Mouse (Mus musculus): ENCODE data around the gene Mpp1.

The Mpp1 gene

DNA sequence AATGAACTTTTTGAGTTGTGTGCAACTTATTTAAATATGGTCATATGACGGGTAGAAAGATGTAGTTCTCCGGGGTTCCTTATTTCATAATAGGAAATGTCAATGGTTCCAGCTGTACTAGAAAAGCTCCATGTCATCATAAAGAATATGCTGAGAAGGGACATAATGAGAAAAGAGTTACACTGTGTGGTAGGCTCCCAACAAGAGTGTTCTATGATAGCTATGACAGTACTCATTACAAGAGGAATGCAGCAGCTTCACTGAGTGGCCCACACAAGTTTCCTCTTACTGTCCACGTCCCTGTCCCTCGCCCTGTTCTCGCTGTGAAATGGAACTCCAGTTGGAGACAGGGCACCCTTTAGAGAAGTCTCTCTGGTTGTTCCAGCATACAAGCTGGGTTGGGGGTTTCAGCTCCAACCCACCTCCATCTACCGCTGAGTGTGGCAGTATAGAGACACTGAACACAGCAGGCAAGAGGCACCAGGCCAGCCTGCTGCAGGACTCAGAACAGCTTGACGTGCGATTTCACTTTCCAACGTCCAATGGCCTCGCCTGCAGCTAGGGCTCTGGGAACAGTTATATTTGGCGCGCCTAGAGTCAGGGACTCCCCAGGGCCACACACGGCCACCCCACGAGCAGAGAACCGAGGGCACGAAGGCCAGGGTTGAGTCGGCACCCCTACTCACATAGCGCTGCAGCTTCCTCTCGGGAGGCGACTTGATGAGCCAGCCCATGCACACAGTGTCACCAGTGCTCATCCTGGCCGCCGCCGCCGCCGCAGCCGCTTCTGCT lies 46.6 kb downstream of the Mpp1 start:
- DNase-seq (ENCODE audit: low read depth, low spot score) = no peak

DNA sequence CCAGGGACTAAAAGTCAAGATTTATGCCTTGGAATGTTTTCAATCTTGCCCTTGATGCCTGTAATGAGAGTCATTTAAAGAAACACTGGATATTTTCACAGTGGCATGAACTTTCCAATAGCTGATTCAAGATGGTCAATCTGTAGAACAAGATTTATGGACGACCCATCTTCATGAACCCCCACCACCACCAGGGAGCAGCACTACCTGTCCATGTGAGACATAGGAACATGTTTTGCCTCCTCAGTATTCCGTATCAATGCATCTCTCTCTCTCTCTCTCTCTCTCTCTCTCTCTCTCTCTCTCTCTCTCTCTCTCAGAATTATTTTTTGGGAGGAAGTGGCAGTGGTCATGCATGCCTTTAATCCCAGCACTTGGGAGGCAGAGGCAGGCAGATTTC lies 48.5 kb downstream of the Mpp1 start:
- DNase-seq (ENCODE audit: low read depth, low spot score) = no peak
